Mouse (Mus musculus): ENCODE measurements around the gene Tmem230. TPM values are rescaled to one million over a fixed set of nuclear protein-coding genes. Genes with fewer than 3 reads are reported as not detected.

The Tmem230 gene
- 9.0 and 11.8 TPM in 2 replicates for polyA plus RNA-seq (2012; rRNA removed)
- polyA plus RNA-seq (2014; fragmentation: Nextera tagmentation; extraction: Ambion mirVana), result 15.2 and 15.7 TPM in 2 replicates

GRCm38 (mm10) chr2:132247539-132248313, at the start of gene Tmem230:
Gene Tmem230 (minus strand): TSS chr2:132247807.
- peak within 1 kb of the TSS; percentile 71 for H3K27ac ChIP-seq
- peaks cover 66% of the 10 kb centered on the region for H3K36me3 ChIP-seq (replicated peaks; ENCODE audit: control insufficient read depth, insufficient read depth, low read depth)
- DNase-seq (ENCODE audit: low read depth in 3 of 3, low spot score in 3 of 3), result peak; percentile 87 to 92 (median 91)
- peak within 1 kb of the TSS; percentile 73 for H3K4me2 ChIP-seq (ENCODE audit: low read depth)
- H3K4me1 ChIP-seq (replicated peaks; ENCODE audit: control insufficient read depth in 2 of 2, insufficient read depth in 2 of 2, low read length in 1 of 2), result peaks cover 12 to 13% of the 10 kb centered on the region in 2 experiments
- peak; percentile 81 for ATAC-seq (ENCODE audit: insufficient read depth)
- no peaks in the 10 kb centered on the region for H3K9me3 ChIP-seq (ENCODE audit: control insufficient read depth, low read length)
- no peak; the same call in 1 of the 2 replicates for TF ChIP-seq EP300 (IDR thresholded peaks at IDR 0.05; ENCODE audit: low read depth)
- peak; percentile 37; the same call in 1 of the 2 replicates for TF ChIP-seq CTCF (IDR thresholded peaks at IDR 0.05; ENCODE audit: low read depth)
- peak within 1 kb of the TSS; percentile 91 for H3K9ac ChIP-seq (replicated peaks)
- H3K4me3 ChIP-seq (ENCODE audit: insufficient read depth in 1 of 2, low read depth in 2 of 2, low read length in 2 of 2), result peak within 1 kb of the TSS; percentile 65 to 71
- H3K27me3 ChIP-seq (ENCODE audit: control insufficient read depth, insufficient read depth, low read length), result no peaks in the 10 kb centered on the region
- 5% methylated on average over 50 of the region's 50 CpGs for WGBS (ENCODE audit: insufficient replicate concordance)

- Histone ChIP-seq H3K4me2 (ENCODE audit: low read depth) (no peak overlapping the region), H3K4me3 (ENCODE audit: insufficient read depth in 1 of 2, low read depth in 2 of 2, low read length in 2 of 2) (no peak overlapping the region), H3K27ac (no peak overlapping the region), H3K36me3 (replicated peaks; ENCODE audit: control insufficient read depth, insufficient read depth, low read depth) (peaks cover 3% of the 10 kb centered on the region; the same call in 1 of the 2 replicates), H3K4me1 (replicated peaks; ENCODE audit: control insufficient read depth in 2 of 2, insufficient read depth in 2 of 2, low read length in 1 of 2) (peaks cover 0 to 9% of the 10 kb centered on the region in 2 experiments; a peak in 2 of 4 replicates), H3K27me3 (ENCODE audit: control insufficient read depth, insufficient read depth, low read length) (no peaks in the 10 kb centered on the region), H3K9ac (replicated peaks) (no peak overlapping the region), H3K9me3 (ENCODE audit: control insufficient read depth, low read length) (no peaks in the 10 kb centered on the region)
- DNase-seq (ENCODE audit: low read depth in 3 of 3, low spot score in 3 of 3), result no peak
- ATAC-seq (ENCODE audit: insufficient read depth), result no peak
- TF ChIP-seq CTCF (IDR thresholded peaks at IDR 0.05; ENCODE audit: low read depth) (no peak), EP300 (IDR thresholded peaks at IDR 0.05; ENCODE audit: low read depth) (no peak)
- WGBS (ENCODE audit: insufficient replicate concordance), result 48% methylated on average over 10 of the region's 10 CpGs
Measured at GRCm38 (mm10) chr2:132293694-132294450, 46.3 kb upstream of the Tmem230 start.

- H3K27ac ChIP-seq, result no peak overlapping the region
- H3K9ac ChIP-seq (replicated peaks), result no peak overlapping the region
- TF ChIP-seq EP300 (IDR thresholded peaks at IDR 0.05; ENCODE audit: low read depth) (no peak), CTCF (IDR thresholded peaks at IDR 0.05; ENCODE audit: low read depth) (no peak)
- ATAC-seq (ENCODE audit: insufficient read depth), result no peak
- 11% methylated on average over 4 of the region's 4 CpGs for WGBS (ENCODE audit: insufficient replicate concordance)
- H3K4me2 ChIP-seq (ENCODE audit: low read depth), result no peak overlapping the region
- H3K4me1 ChIP-seq (replicated peaks; ENCODE audit: control insufficient read depth in 2 of 2, insufficient read depth in 2 of 2, low read length in 1 of 2), result peaks cover 0 to 9% of the 10 kb centered on the region in 2 experiments; a peak in 2 of 4 replicates
- H3K4me3 ChIP-seq (ENCODE audit: insufficient read depth in 1 of 2, low read depth in 2 of 2, low read length in 2 of 2), result no peak overlapping the region
- no peak for DNase-seq (ENCODE audit: low read depth in 3 of 3, low spot score in 3 of 3)
- peaks cover 3% of the 10 kb centered on the region; the same call in 1 of the 2 replicates for H3K36me3 ChIP-seq (replicated peaks; ENCODE audit: control insufficient read depth, insufficient read depth, low read depth)
- no peaks in the 10 kb centered on the region for H3K27me3 ChIP-seq (ENCODE audit: control insufficient read depth, insufficient read depth, low read length)
- H3K9me3 ChIP-seq (ENCODE audit: control insufficient read depth, low read length), result no peaks in the 10 kb centered on the region
Measured at GRCm38 (mm10) chr2:132292083-132292482, 44.5 kb upstream of the Tmem230 start.

- DNase-seq (ENCODE audit: low read depth in 3 of 3, low spot score in 3 of 3) (no peak), ATAC-seq (ENCODE audit: insufficient read depth) (no peak)
- peaks cover 0 to 9% of the 10 kb centered on the region in 2 experiments; a peak in 2 of 4 replicates for H3K4me1 ChIP-seq (replicated peaks; ENCODE audit: control insufficient read depth in 2 of 2, insufficient read depth in 2 of 2, low read length in 1 of 2)
- H3K4me2 ChIP-seq (ENCODE audit: low read depth), result no peak overlapping the region
- no peak overlapping the region for H3K27ac ChIP-seq
- H3K27me3 ChIP-seq (ENCODE audit: control insufficient read depth, insufficient read depth, low read length), result no peaks in the 10 kb centered on the region
- H3K9ac ChIP-seq (replicated peaks), result no peak overlapping the region
- no peaks in the 10 kb centered on the region for H3K9me3 ChIP-seq (ENCODE audit: control insufficient read depth, low read length)
- H3K4me3 ChIP-seq (ENCODE audit: insufficient read depth in 1 of 2, low read depth in 2 of 2, low read length in 2 of 2), result no peak overlapping the region
- TF ChIP-seq EP300 (IDR thresholded peaks at IDR 0.05; ENCODE audit: low read depth) (no peak), CTCF (IDR thresholded peaks at IDR 0.05; ENCODE audit: low read depth) (no peak)
- WGBS (ENCODE audit: insufficient replicate concordance), result 72% methylated on average over 3 of the region's 3 CpGs
- peaks cover 3% of the 10 kb centered on the region; the same call in 1 of the 2 replicates for H3K36me3 ChIP-seq (replicated peaks; ENCODE audit: control insufficient read depth, insufficient read depth, low read depth)
Measured at GRCm38 (mm10) chr2:132291265-132291664, 43.7 kb upstream of the Tmem230 start.
